ENCODE assay signal across 8 mouse cellular contexts in the genomic region with DNA sequence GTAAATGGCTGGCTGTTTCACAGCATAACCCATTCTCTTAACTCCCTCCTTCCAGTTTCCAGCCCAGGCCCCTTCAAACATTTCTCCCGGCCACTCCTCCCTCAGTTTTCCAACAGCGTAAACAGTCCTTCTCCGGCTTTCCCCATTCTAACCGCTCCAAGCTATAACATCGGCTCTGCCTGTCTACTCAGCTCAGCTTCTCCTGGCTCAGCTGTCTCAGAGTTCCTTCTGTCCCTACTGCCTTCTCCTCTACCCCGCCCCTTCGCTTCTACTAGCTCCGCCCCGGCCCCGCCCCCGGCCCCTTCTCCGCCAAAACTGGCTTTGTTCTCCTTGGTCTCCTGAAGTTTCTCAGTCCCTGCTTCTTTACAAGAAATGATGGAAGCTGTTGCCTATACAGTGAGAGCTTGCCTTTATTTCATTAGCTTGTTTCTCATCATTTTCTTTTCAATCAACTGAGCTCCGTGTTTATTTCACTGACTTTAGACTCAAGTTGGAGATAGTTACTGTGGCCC. TPM values are rescaled to one million over a fixed set of nuclear protein-coding genes. Genes with fewer than 3 reads are reported as not detected.
DNase-seq lines count a peak whose midpoint lies in the region; TF ChIP-seq lines count a peak whose summit lies in the region.

A gene (minus strand): TSS at position 462 of the 512 bp plus-strand sequence.

- H3K4me2 ChIP-seq in myocyte (ENCODE audit: low read depth): peak within 1 kb of the TSS; percentile 69

- no peak within 1 kb of the TSS; the same call in 1 of the 2 replicates for H3K4me3 ChIP-seq in spleen, adult 2 months (ENCODE audit: extremely low read depth, insufficient read depth, insufficient read length)
- no peak within 1 kb of the TSS for H3K4me3 ChIP-seq in liver, adult 2 months (ENCODE audit: insufficient read depth, low read depth, low read length)
- peak within 1 kb of the TSS; percentile 65 for H3K4me3 ChIP-seq in myocyte

- H3K79me2 ChIP-seq in liver, adult 2 months (ENCODE audit: control insufficient read depth, insufficient read depth, low read length): no peaks in the 10 kb centered on the region
- H3K79me2 ChIP-seq in myocyte (ENCODE audit: control insufficient read depth, insufficient read depth): no peaks in the 10 kb centered on the region

- TF ChIP-seq CTCF in spleen, adult 2 months (IDR thresholded peaks at IDR 0.05; ENCODE audit: extremely low read depth, insufficient read depth, insufficient read length, insufficient replicate concordance): no peak
- no peak for TF ChIP-seq CTCF in liver, adult 2 months (IDR thresholded peaks at IDR 0.05; ENCODE audit: low read depth, low read length)

- no peak within 1 kb of the TSS for H3ac ChIP-seq in myocyte (ENCODE audit: control insufficient read depth, insufficient read length)

- no peak for TF ChIP-seq POLR2A in spleen, adult 2 months (IDR thresholded peaks at IDR 0.05; ENCODE audit: low read depth, low read length)
- TF ChIP-seq POLR2A in liver, adult 2 months (IDR thresholded peaks at IDR 0.05; ENCODE audit: extremely low read depth, insufficient read depth, low read length): no peak
- TF ChIP-seq POLR2A in myocyte (IDR thresholded peaks at IDR 0.05; ENCODE audit: insufficient read length, low read depth): no peak

- 10% methylated on average over 13 of the region's 13 CpGs for WGBS in spleen, adult 2 months
- 6% methylated on average over 13 of the region's 13 CpGs for WGBS in liver, adult 2 months

- 0 out of 2 replicates have a peak within 1 kb of the TSS, but pooled peaks have one; percentile 3 for H3K27ac ChIP-seq in spleen, adult 2 months (ENCODE audit: insufficient read depth, low read length)
- no peak within 1 kb of the TSS for H3K27ac ChIP-seq in liver, adult 2 months (replicated peaks; ENCODE audit: insufficient read depth, low read depth, low read length)

- DNase-seq in spleen, adult 2 months (ENCODE audit: low read depth in 1 of 2, low spot score in 2 of 2): no peak
- no peak for DNase-seq in spleen, postnatal 36 days (ENCODE audit: low spot score in 2 of 2)
- peak; percentile 52 for DNase-seq in c-Kit-positive CD71-positive TER-119-positive erythroid progenitor cells, embryonic 14.5 days (ENCODE audit: low spot score)
- peak; percentile 21 for DNase-seq in gastrocnemius, postnatal 25 days
- peak; percentile 23 for DNase-seq in kidney, adult 18-20 months
- peak; percentile 30 for DNase-seq in liver, adult 2 months (ENCODE audit: extremely low read depth, low read depth, low spot score)
- no peak for DNase-seq in urinary bladder, postnatal 4 days (ENCODE audit: low spot score in 2 of 2)

- H3K36me3 ChIP-seq in spleen, adult 2 months (ENCODE audit: control insufficient read depth, insufficient read depth, low read length): peaks cover 7% of the 10 kb centered on the region
- H3K36me3 ChIP-seq in liver, adult 2 months (ENCODE audit: control insufficient read depth, insufficient read depth, low read length): peaks cover 8% of the 10 kb centered on the region; the same call in 1 of the 2 replicates
- no peaks in the 10 kb centered on the region for H3K36me3 ChIP-seq in myocyte (ENCODE audit: control insufficient read depth, insufficient read depth)

- no peaks in the 10 kb centered on the region for H3K27me3 ChIP-seq in spleen, adult 2 months (ENCODE audit: control insufficient read depth, insufficient read depth, low read length)
- no peaks in the 10 kb centered on the region for H3K27me3 ChIP-seq in liver, adult 2 months (ENCODE audit: control insufficient read depth, insufficient read depth, low read length)
- H3K27me3 ChIP-seq in myocyte (ENCODE audit: control insufficient read depth, insufficient read depth, insufficient read length): no peaks in the 10 kb centered on the region

- H3K4me1 ChIP-seq in spleen, adult 2 months (ENCODE audit: control insufficient read depth, insufficient read depth, insufficient read length): 0 out of 2 replicates have a peak, but pooled peaks cover 4% of the 10 kb centered on the region
- H3K4me1 ChIP-seq in liver, adult 2 months (ENCODE audit: control insufficient read depth, insufficient read depth, low read length): no peaks in the 10 kb centered on the region

- H3K9ac ChIP-seq in liver, adult 2 months (ENCODE audit: low read depth, low read length): no peak within 1 kb of the TSS

TF ChIP-seq in myocyte, 11 proteins besides CTCF, POLR2A, EP300 and RAD21:
- TF ChIP-seq MYOD1 (IDR thresholded peaks at IDR 0.05; ENCODE audit: control insufficient read depth in 1 of 3, insufficient read length in 2 of 3, low read depth in 2 of 3) (no peak), TCF12 (IDR thresholded peaks at IDR 0.05; ENCODE audit: insufficient read depth, poor library complexity, severe bottlenecking) (no peak), MYOG (IDR thresholded peaks at IDR 0.05; ENCODE audit: control insufficient read depth in 1 of 3, insufficient read depth in 1 of 3, insufficient read length in 2 of 3, low read depth in 2 of 3) (no peak), REST (IDR thresholded peaks at IDR 0.05; ENCODE audit: insufficient read depth, insufficient read length) (no peak), USF1 (IDR thresholded peaks at IDR 0.05; ENCODE audit: low read depth) (no peak), SRF (IDR thresholded peaks at IDR 0.05; ENCODE audit: control insufficient read depth, insufficient read length, low read depth) (no peak), POLR2AphosphoS2 (IDR thresholded peaks at IDR 0.05; ENCODE audit: insufficient read length, low read depth) (no peak), E2F4 (IDR thresholded peaks at IDR 0.05; ENCODE audit: insufficient read depth) (no peak), TCF3 (IDR thresholded peaks at IDR 0.05; ENCODE audit: insufficient read length, low read depth) (no peak), CEBPB (IDR thresholded peaks at IDR 0.05; ENCODE audit: insufficient read depth, poor library complexity, severe bottlenecking) (no peak), MAX (IDR thresholded peaks at IDR 0.05; ENCODE audit: low read depth) (no peak)

RNA-seq across cellular contexts. Expression of the gene that starts here (rescaled TPM):
- polyA plus RNA-seq in spleen, adult 2 months (2012; rRNA removed): 3.1 and 4.7 TPM in 2 replicates
- total RNA-seq in gastrocnemius, postnatal 25 days (2021): 1 to 10 TPM; 2.9 to 3.2 TPM
- 0.94 and 1.8 TPM in 2 replicates for total RNA-seq in liver, adult 2 months (2014; rRNA removed)
- polyA plus RNA-seq in liver, adult 2 months (2012; rRNA removed): 0.48 and 0.50 TPM in 2 replicates
- polyA plus RNA-seq in myocyte (2012; fragmentation: generic; extraction: Trizol): 4.3 TPM

Comparison
In these comparisons a context has a peak if more than half of its experiments do, and no peak if none do; other contexts are left out.
1. DNase-seq: peak in c-Kit-positive CD71-positive TER-119-positive erythroid progenitor cells, embryonic 14.5 days (single experiment), gastrocnemius, postnatal 25 days (single experiment), kidney, adult 18-20 months (single experiment) and liver, adult 2 months (single experiment); none in spleen, adult 2 months (0 of 2), spleen, postnatal 36 days (0 of 2) and urinary bladder, postnatal 4 days (0 of 2).